Comparison of ENCODE assay signal across 1 mouse cellular context in the genomic region with DNA sequence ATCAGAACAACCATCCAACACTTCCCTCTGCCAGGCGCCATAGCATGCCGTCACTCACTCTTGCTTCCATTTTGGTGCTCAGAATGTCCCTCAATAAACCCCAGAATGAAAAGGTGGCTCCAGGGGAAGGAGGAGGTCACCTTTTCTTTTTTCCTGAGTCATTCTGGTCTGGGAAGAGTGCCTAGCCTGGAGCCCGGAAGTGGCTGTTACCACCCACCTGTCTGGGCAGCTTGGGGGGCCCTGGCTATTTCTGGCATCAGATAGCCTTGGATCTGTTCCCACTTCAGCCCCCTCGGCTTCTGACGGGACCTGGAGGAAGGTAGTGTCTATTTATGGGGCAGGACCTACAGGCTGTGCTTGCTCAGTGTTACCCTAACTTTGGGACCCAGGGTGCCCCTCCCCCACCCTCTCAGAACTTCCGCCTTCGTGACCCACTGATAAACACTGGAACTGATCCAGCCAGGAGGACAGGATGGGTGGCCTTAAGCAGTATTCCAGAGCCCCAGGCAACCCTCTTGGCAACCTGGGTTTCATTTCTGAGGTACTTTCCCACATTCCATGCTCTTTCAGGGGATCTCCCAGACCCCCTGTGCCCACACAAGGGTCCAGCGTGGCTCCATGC.
TF ChIP-seq lines count a peak whose summit lies in the region.

No protein-coding gene starts in this region.

TF ChIP-seq in MEL, 35 proteins besides CTCF, POLR2A, EP300 and RAD21 (continued from another document):
- TF ChIP-seq ZMIZ1 (IDR thresholded peaks at IDR 0.05; ENCODE audit: low read depth, low read length) = no peak
- peak; percentile 16; the same call in 1 of the 2 replicates for TF ChIP-seq CHD2 (IDR thresholded peaks at IDR 0.05; ENCODE audit: low read length)
- no peak for TF ChIP-seq TBP (IDR thresholded peaks at IDR 0.05; ENCODE audit: low read depth, low read length)
- no peak for TF ChIP-seq RCOR1 (IDR thresholded peaks at IDR 0.05; ENCODE audit: low read depth, low read length)
- TF ChIP-seq HCFC1 (IDR thresholded peaks at IDR 0.05; ENCODE audit: low read depth, low read length) = 0 out of 2 replicates have a peak, but pooled peaks have one; percentile 33
